Comparison of ENCODE assay signal across 10 mouse cellular contexts in genomic region chr16:39062596-39062995, GRCm38 (mm10).
DNase-seq lines count a peak whose midpoint lies in the region; TF ChIP-seq lines count a peak whose summit lies in the region.
"Had no signal": no experiment of that assay in that cellular context is flagged by ENCODE, and none has a peak within 500 bp of the region (broad histone marks: within the 10 kb centered on the region; RNA-seq: fewer than 3 reads in every experiment).

No protein-coding gene starts in this region.

- intact Hi-C loops in left cerebral cortex, adult 2 months (cut with DNase I): no loop called here

- peak; percentile 76 for TF ChIP-seq CTCF in left cerebral cortex, adult 2 months (IDR thresholded peaks at IDR 0.05)

- no peak overlapping the region for H3K4me3 ChIP-seq in left cerebral cortex, adult 2 months
- H3K4me3 ChIP-seq: hindbrain, embryonic 13.5 days; limb, embryonic 13.5 days had no signal

- peak; percentile 12 for DNase-seq in cerebellum, adult 8-10 months
- no peak for DNase-seq in cerebellum, adult 9-11 months
- no peak for DNase-seq in left cerebral cortex, adult 2 months (ENCODE audit: extremely low spot score in 1 of 2, low spot score in 2 of 2)
- no peak for DNase-seq in left cerebral cortex, adult 8-10 months (ENCODE audit: low spot score in 2 of 2)
- peak; percentile 59 for DNase-seq in ES-CJ7 (ENCODE audit: low read depth, low spot score)
- peak; percentile 49 for DNase-seq in induced T-regulatory cell, adult 2 months (ENCODE audit: low read depth)
- no peak for DNase-seq in spleen, adult 18-20 months
- no peak for DNase-seq in layer of hippocampus, adult 9-10 months (ENCODE audit: low spot score)

- no peak overlapping the region for H3K27ac ChIP-seq in left cerebral cortex, adult 2 months
- H3K27ac ChIP-seq: hindbrain, embryonic 13.5 days; limb, embryonic 13.5 days had no signal

Comparison
In these comparisons a context has a peak if more than half of its experiments do, and no peak if none do; other contexts are left out.
1. DNase-seq: peak in cerebellum, adult 8-10 months (single experiment), ES-CJ7 (single experiment) and induced T-regulatory cell, adult 2 months (single experiment); none in cerebellum, adult 9-11 months (single experiment), left cerebral cortex, adult 2 months (0 of 2), left cerebral cortex, adult 8-10 months (0 of 2), spleen, adult 18-20 months (0 of 2) and layer of hippocampus, adult 9-10 months (single experiment).